Mouse (Mus musculus): ENCODE results near the gene Cldn1. TPM values are rescaled to one million over a fixed set of nuclear protein-coding genes. Genes with fewer than 3 reads are reported as not detected.

The Cldn1 gene
- polyA plus RNA-seq, 1 experiment = 10.5 TPM

- no peak overlapping the region for H3K4me3 ChIP-seq (ENCODE audit: control insufficient read depth, insufficient read depth, low read length)
Measured at GRCm38 (mm10) chr16:26348809-26349208, 22.8 kb downstream of the Cldn1 start.

GRCm38 (mm10) chr16:26316281-26316680 is 55.4 kb downstream of the Cldn1 start:
- H3K4me3 ChIP-seq (ENCODE audit: control insufficient read depth, insufficient read depth, low read length) = no peak overlapping the region
- 83% methylated on average over 7 of the region's 7 CpGs for WGBS
- H3K36me3 ChIP-seq (ENCODE audit: control insufficient read depth, insufficient read depth, low read length) = no peaks in the 10 kb centered on the region
- no peaks in the 10 kb centered on the region for H3K27me3 ChIP-seq (ENCODE audit: control insufficient read depth, insufficient read depth, low read length)
- no peak overlapping the region for H3K27ac ChIP-seq (ENCODE audit: control insufficient read depth, insufficient read depth, low read length)
- DNase-seq = no peak
- TF ChIP-seq POLR2A (IDR thresholded peaks at IDR 0.05; ENCODE audit: control insufficient read depth, extremely low read depth, insufficient read depth, low read length, poor library complexity) (no peak), CTCF (IDR thresholded peaks at IDR 0.05; ENCODE audit: borderline replicate concordance, control insufficient read depth, extremely low read depth, insufficient read depth, low read length, poor library complexity) (no peak)
- no peaks in the 10 kb centered on the region for H3K4me1 ChIP-seq (replicated peaks; ENCODE audit: control insufficient read depth, insufficient read depth, low read length)

More at GRCm38 (mm10) chr16:26348809-26349208, 22.8 kb downstream of the Cldn1 start:
- no peak for DNase-seq
- no peaks in the 10 kb centered on the region for H3K4me1 ChIP-seq (replicated peaks; ENCODE audit: control insufficient read depth, insufficient read depth, low read length)
- WGBS = 5% methylated on average over 1 of the region's 1 CpGs
- no peak overlapping the region for H3K27ac ChIP-seq (ENCODE audit: control insufficient read depth, insufficient read depth, low read length)
- H3K36me3 ChIP-seq (ENCODE audit: control insufficient read depth, insufficient read depth, low read length) = no peaks in the 10 kb centered on the region
- no peak for TF ChIP-seq CTCF (IDR thresholded peaks at IDR 0.05; ENCODE audit: borderline replicate concordance, control insufficient read depth, extremely low read depth, insufficient read depth, low read length, poor library complexity)
- TF ChIP-seq POLR2A (IDR thresholded peaks at IDR 0.05; ENCODE audit: control insufficient read depth, extremely low read depth, insufficient read depth, low read length, poor library complexity) = no peak
- H3K27me3 ChIP-seq (ENCODE audit: control insufficient read depth, insufficient read depth, low read length) = no peaks in the 10 kb centered on the region

- no peak for TF ChIP-seq POLR2A (IDR thresholded peaks at IDR 0.05; ENCODE audit: control insufficient read depth, extremely low read depth, insufficient read depth, low read length, poor library complexity)
- TF ChIP-seq CTCF (IDR thresholded peaks at IDR 0.05; ENCODE audit: borderline replicate concordance, control insufficient read depth, extremely low read depth, insufficient read depth, low read length, poor library complexity) = no peak
- Histone ChIP-seq H3K36me3 (ENCODE audit: control insufficient read depth, insufficient read depth, low read length) (no peaks in the 10 kb centered on the region), H3K4me1 (replicated peaks; ENCODE audit: control insufficient read depth, insufficient read depth, low read length) (no peaks in the 10 kb centered on the region), H3K27ac (ENCODE audit: control insufficient read depth, insufficient read depth, low read length) (no peak overlapping the region), H3K27me3 (ENCODE audit: control insufficient read depth, insufficient read depth, low read length) (no peaks in the 10 kb centered on the region), H3K4me3 (ENCODE audit: control insufficient read depth, insufficient read depth, low read length) (no peak overlapping the region)
- no peak for DNase-seq
- 92% methylated on average over 13 of the region's 13 CpGs for WGBS
Measured at GRCm38 (mm10) chr16:26314815-26315214, 56.8 kb downstream of the Cldn1 start.

GRCm38 (mm10) chr16:26309402-26309801 is 62.2 kb downstream of the Cldn1 start:
- H3K36me3 ChIP-seq (ENCODE audit: control insufficient read depth, insufficient read depth, low read length) = no peaks in the 10 kb centered on the region
- H3K27ac ChIP-seq (ENCODE audit: control insufficient read depth, insufficient read depth, low read length) = no peak overlapping the region
- H3K27me3 ChIP-seq (ENCODE audit: control insufficient read depth, insufficient read depth, low read length) = no peaks in the 10 kb centered on the region
- TF ChIP-seq CTCF (IDR thresholded peaks at IDR 0.05; ENCODE audit: borderline replicate concordance, control insufficient read depth, extremely low read depth, insufficient read depth, low read length, poor library complexity) = no peak
- TF ChIP-seq POLR2A (IDR thresholded peaks at IDR 0.05; ENCODE audit: control insufficient read depth, extremely low read depth, insufficient read depth, low read length, poor library complexity) = no peak
- H3K4me3 ChIP-seq (ENCODE audit: control insufficient read depth, insufficient read depth, low read length) = no peak overlapping the region
- no peaks in the 10 kb centered on the region for H3K4me1 ChIP-seq (replicated peaks; ENCODE audit: control insufficient read depth, insufficient read depth, low read length)
- 27% methylated on average over 2 of the region's 2 CpGs for WGBS
- DNase-seq = no peak

Other genes starting within 250 kb of the Cldn1 start
- gene Cldn16, start 91.3 kb upstream of the Cldn1 start, polyA plus RNA-seq (2012; rRNA removed) = not detected in 2 replicates
- not detected in 2 replicates for gene Tmem207, start 154.9 kb upstream of the Cldn1 start, polyA plus RNA-seq (2012; rRNA removed)
- 3.2 and 3.6 TPM in 2 replicates for gene Il1rap, start 209.9 kb upstream of the Cldn1 start, polyA plus RNA-seq (2012; rRNA removed)

Data from thymus, adult 2 months (tissue).